Mouse (Mus musculus) heart, adult 2 months (tissue): ENCODE measurements at regions not wholly inside any gene's neighbourhood (a gene's known extent, or its start where the extent isn't known, plus 50 kb on each side); places are given as distances from the start of the nearest gene placed in this dataset.

ENCODE experiments used
- CTCF ChIP-seq: fragments of 200-600 bp; IDR thresholded peaks from 2 replicates; pipeline ENCODE4 v1.8.1; 2022; ENCODE audit warnings: antibody characterized with exemption, mild to moderate bottlenecking, moderate library complexity
- EP300 ChIP-seq: fragments of 200-500 bp; IDR thresholded peaks from 2 replicates; pipeline ENCODE4 v1.6.1; 2011; ENCODE audit warnings: low read depth, low read length, control low read depth; ENCODE audit not compliant: insufficient read depth
- POLR2A ChIP-seq: fragments of 200-500 bp; IDR thresholded peaks from 2 replicates; pipeline ENCODE4 v1.6.1; 2011; ENCODE audit warnings: mild to moderate bottlenecking, low read depth, low read length, control low read depth; ENCODE audit not compliant: insufficient read depth

DNA sequence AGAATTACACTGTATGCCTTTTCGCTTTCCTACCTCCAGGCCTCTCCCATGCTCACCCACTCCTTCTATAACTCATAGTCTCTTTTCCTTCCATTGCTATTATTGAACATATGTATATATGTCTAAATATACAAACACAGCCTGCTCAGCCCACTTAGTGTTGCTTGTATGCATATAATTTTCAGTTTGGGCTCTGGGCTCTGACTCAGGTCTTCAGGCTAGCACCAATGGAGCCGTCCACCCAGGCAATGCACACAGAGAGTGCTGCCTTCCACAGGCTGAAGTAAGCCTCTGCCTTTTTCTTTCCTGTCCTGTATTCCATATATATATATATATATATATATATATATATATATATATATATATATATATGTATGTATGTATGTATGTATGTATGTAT, 162.8 kb upstream of the Bmp4 start:
- TF ChIP-seq EP300 (no peak), POLR2A (no peak), CTCF (no peak)
